Mouse (Mus musculus) limb, embryonic 11.5 days (tissue): ENCODE measurements at regions not wholly inside any gene's neighbourhood (a gene's known extent, or its start where the extent isn't known, plus 50 kb on each side); places are given as distances from the start of the nearest gene placed in this dataset.

Experiments
- ATAC-seq: fragments of 200-750 bp; cut with Nextera tagmentation; 2 replicates; pipeline ENCODE4 v1.8.0; 2017; ENCODE audit warnings: low read depth; ENCODE audit not compliant: insufficient number of reproducible peaks, low FRiP score, low TSS enrichment
- DNase-seq: peaks from one replicate; pipeline ENCODE4 v3.0.0-alpha.2; 2015; ENCODE audit warnings: low spot score
- H3K27ac ChIP-seq: fragments of 300-500 bp; sonication (generic); replicated peaks from 2 replicates; pipeline ENCODE4 v1.5.1; 2014; ENCODE audit warnings: low read depth, mild to moderate bottlenecking, low read length
- H3K27me3 ChIP-seq: fragments of 300-500 bp; sonication (generic); 2 replicates; pipeline ENCODE4 v1.6.1; 2014; ENCODE audit warnings: mild to moderate bottlenecking, low read length, mixed read lengths; ENCODE audit not compliant: control insufficient read depth, insufficient read depth
- H3K36me3 ChIP-seq: fragments of 300-500 bp; sonication (generic); 2 replicates; pipeline ENCODE4 v1.6.1; 2014; ENCODE audit warnings: mild to moderate bottlenecking, low read length, moderate library complexity, mixed read lengths; ENCODE audit not compliant: control insufficient read depth, insufficient read depth
- H3K4me1 ChIP-seq: fragments of 300-500 bp; sonication (generic); 2 replicates; pipeline ENCODE4 v1.6.1; 2014; ENCODE audit warnings: low read length, mixed read lengths; ENCODE audit not compliant: control insufficient read depth, insufficient read depth
- H3K4me2 ChIP-seq: fragments of 300-500 bp; sonication (generic); 2 replicates; pipeline ENCODE4 v1.6.1; 2014; ENCODE audit warnings: low read depth, mild to moderate bottlenecking, moderate library complexity; ENCODE audit not compliant: severe bottlenecking
- H3K4me3 ChIP-seq: fragments of 300-500 bp; sonication (generic); 2 replicates; pipeline ENCODE4 v1.5.1; 2014; ENCODE audit warnings: low read depth, low read length
- H3K9ac ChIP-seq: fragments of 300-500 bp; sonication (generic); 2 replicates; pipeline ENCODE4 v1.6.1; 2014; ENCODE audit warnings: mild to moderate bottlenecking, low read length
- H3K9me3 ChIP-seq: fragments of 300-500 bp; sonication (generic); 2 replicates; pipeline ENCODE4 v1.6.1; 2016; ENCODE audit warnings: low read length; ENCODE audit not compliant: control insufficient read depth
- WGBS: fragments of 180-500 bp; shearing (Covaris S2); extraction: QIAGEN DNeasy Blood & Tissue Kit; methylation state at CpG from one replicate; pipeline ENCODE4 v1.1.7; 2014; 5-methylcytosine and 5-hydroxymethylcytosine counted together

GRCm38 (mm10) chr4:105299358-105299757 lies 142.2 kb downstream of the Plpp3 start:
- Histone ChIP-seq H3K36me3 (no peaks in the 10 kb centered on the region), H3K27ac (no peak overlapping the region), H3K4me1 (no peaks in the 10 kb centered on the region), H3K4me2 (no peak overlapping the region), H3K9ac (no peak overlapping the region), H3K27me3 (no peaks in the 10 kb centered on the region), H3K9me3 (no peaks in the 10 kb centered on the region), H3K4me3 (no peak overlapping the region)
- ATAC-seq (no peak), DNase-seq (no peak)
- 89% methylated on average over 6 of the region's 6 CpGs for WGBS

GRCm38 (mm10) chr4:105301547-105301946 lies 144.4 kb downstream of the Plpp3 start:
- ATAC-seq (no peak), DNase-seq (no peak)
- 87% methylated on average over 1 of the region's 1 CpGs for WGBS
- H3K9ac ChIP-seq: no peak overlapping the region
- no peaks in the 10 kb centered on the region for H3K36me3 ChIP-seq
- no peaks in the 10 kb centered on the region for H3K4me1 ChIP-seq
- no peak overlapping the region for H3K4me2 ChIP-seq
- H3K27me3 ChIP-seq: no peaks in the 10 kb centered on the region
- H3K9me3 ChIP-seq: no peaks in the 10 kb centered on the region
- H3K4me3 ChIP-seq: no peak overlapping the region
- H3K27ac ChIP-seq: no peak overlapping the region

- no peaks in the 10 kb centered on the region for H3K36me3 ChIP-seq
- H3K27me3 ChIP-seq: no peaks in the 10 kb centered on the region
- WGBS: 48% methylated on average over 2 of the region's 2 CpGs
Measured at GRCm38 (mm10) chr4:105304166-105304565, 147.0 kb downstream of the Plpp3 start.

GRCm38 (mm10) chr4:105305931-105306330 lies 148.8 kb downstream of the Plpp3 start:
- Histone ChIP-seq H3K4me1 (no peaks in the 10 kb centered on the region), H3K27ac (peak overlapping the region; percentile 21; the same call in 1 of the 2 replicates)
- 72% methylated on average over 6 of the region's 6 CpGs for WGBS

More at GRCm38 (mm10) chr4:105304166-105304565, 147.0 kb downstream of the Plpp3 start:
- Histone ChIP-seq H3K9ac (no peak overlapping the region), H3K4me2 (no peak overlapping the region), H3K4me3 (no peak overlapping the region), H3K27ac (no peak overlapping the region), H3K4me1 (no peaks in the 10 kb centered on the region), H3K9me3 (no peaks in the 10 kb centered on the region)
- DNase-seq (no peak), ATAC-seq (no peak)

GRCm38 (mm10) chr4:105307356-105307755 lies 150.2 kb downstream of the Plpp3 start:
- Histone ChIP-seq H3K9me3 (no peaks in the 10 kb centered on the region), H3K4me2 (no peak overlapping the region), H3K9ac (no peak overlapping the region), H3K27me3 (no peaks in the 10 kb centered on the region), H3K36me3 (no peaks in the 10 kb centered on the region), H3K4me3 (no peak overlapping the region), H3K27ac (no peak overlapping the region), H3K4me1 (no peaks in the 10 kb centered on the region)
- no peak for DNase-seq
- ATAC-seq: no peak
- 83% methylated on average over 4 of the region's 4 CpGs for WGBS

More at GRCm38 (mm10) chr4:105305931-105306330, 148.8 kb downstream of the Plpp3 start:
- Histone ChIP-seq H3K4me2 (no peak overlapping the region), H3K36me3 (no peaks in the 10 kb centered on the region), H3K4me3 (no peak overlapping the region), H3K9me3 (no peaks in the 10 kb centered on the region), H3K9ac (no peak overlapping the region), H3K27me3 (no peaks in the 10 kb centered on the region)
- no peak for DNase-seq
- no peak for ATAC-seq

GRCm38 (mm10) chr4:105307905-105308304 lies 150.8 kb downstream of the Plpp3 start:
- Histone ChIP-seq H3K4me2 (no peak overlapping the region), H3K4me1 (no peaks in the 10 kb centered on the region), H3K9ac (no peak overlapping the region), H3K36me3 (no peaks in the 10 kb centered on the region), H3K4me3 (no peak overlapping the region), H3K27me3 (no peaks in the 10 kb centered on the region), H3K9me3 (no peaks in the 10 kb centered on the region), H3K27ac (no peak overlapping the region)
- ATAC-seq (no peak), DNase-seq (no peak)
- 77% methylated on average over 5 of the region's 5 CpGs for WGBS

GRCm38 (mm10) chr4:105308971-105309488 lies 151.9 kb downstream of the Plpp3 start:
- H3K36me3 ChIP-seq: no peaks in the 10 kb centered on the region
- H3K27me3 ChIP-seq: no peaks in the 10 kb centered on the region
- H3K4me1 ChIP-seq: no peaks in the 10 kb centered on the region
- ATAC-seq: no peak
- H3K9me3 ChIP-seq: no peaks in the 10 kb centered on the region
- no peak overlapping the region for H3K9ac ChIP-seq
- H3K27ac ChIP-seq: no peak overlapping the region
- H3K4me2 ChIP-seq: no peak overlapping the region
- 88% methylated on average over 5 of the region's 5 CpGs for WGBS
- DNase-seq: no peak
- H3K4me3 ChIP-seq: no peak overlapping the region

GRCm38 (mm10) chr4:105312643-105313042 lies 155.5 kb downstream of the Plpp3 start:
- ATAC-seq (no peak), DNase-seq (no peak)
- Histone ChIP-seq H3K4me2 (no peak overlapping the region), H3K4me3 (no peak overlapping the region), H3K9ac (no peak overlapping the region), H3K4me1 (no peaks in the 10 kb centered on the region), H3K27ac (no peak overlapping the region), H3K36me3 (no peaks in the 10 kb centered on the region), H3K9me3 (no peaks in the 10 kb centered on the region), H3K27me3 (no peaks in the 10 kb centered on the region)
- WGBS: 81% methylated on average over 7 of the region's 7 CpGs

GRCm38 (mm10) chr4:105313151-105313818 lies 156.1 kb downstream of the Plpp3 start:
- H3K4me1 ChIP-seq: no peaks in the 10 kb centered on the region
- DNase-seq (no peak), ATAC-seq (no peak)
- H3K27me3 ChIP-seq: no peaks in the 10 kb centered on the region
- H3K4me2 ChIP-seq: no peak overlapping the region
- H3K9ac ChIP-seq: no peak overlapping the region
- no peak overlapping the region for H3K27ac ChIP-seq
- 86% methylated on average over 10 of the region's 10 CpGs for WGBS
- H3K9me3 ChIP-seq: no peaks in the 10 kb centered on the region
- no peak overlapping the region for H3K4me3 ChIP-seq
- no peaks in the 10 kb centered on the region for H3K36me3 ChIP-seq
